Mouse (Mus musculus): ENCODE results near the gene Fuom. TPM values are rescaled to one million over a fixed set of nuclear protein-coding genes. Genes with fewer than 3 reads are reported as not detected.

The Fuom gene
- total RNA-seq, 2 experiments from 2014 or later: 6.1 TPM; not detected in 1

- ATAC-seq (replicated peaks; ENCODE audit: low FRiP score, poor library complexity, severe bottlenecking): no peak
Measured at GRCm38 (mm10) chr7:140111943-140112342, 9.7 kb upstream of the Fuom start.

- no peak for ATAC-seq (replicated peaks; ENCODE audit: low FRiP score, poor library complexity, severe bottlenecking)
Measured at GRCm38 (mm10) chr7:140104009-140104408, 1.8 kb upstream of the Fuom start.

- ATAC-seq (replicated peaks; ENCODE audit: low FRiP score, poor library complexity, severe bottlenecking): no peak
Measured at GRCm38 (mm10) chr7:140101498-140101897, 743 bp downstream of the Fuom start.

- no peak for ATAC-seq (replicated peaks; ENCODE audit: low FRiP score, poor library complexity, severe bottlenecking)
Measured at GRCm38 (mm10) chr7:140098466-140098865, 3.8 kb downstream of the Fuom start.

GRCm38 (mm10) chr7:140096055-140096454 is 6.2 kb downstream of the Fuom start:
- no peak for ATAC-seq (replicated peaks; ENCODE audit: low FRiP score, poor library complexity, severe bottlenecking)

GRCm38 (mm10) chr7:140095556-140095955 is 6.7 kb downstream of the Fuom start:
- no peak for ATAC-seq (replicated peaks; ENCODE audit: low FRiP score, poor library complexity, severe bottlenecking)

- ATAC-seq (replicated peaks; ENCODE audit: low FRiP score, poor library complexity, severe bottlenecking): no peak
Measured at GRCm38 (mm10) chr7:140094954-140095353, 7.3 kb downstream of the Fuom start.

GRCm38 (mm10) chr7:140092924-140093528 is 9.2 kb downstream of the Fuom start, which contains the start of gene Prap1:
Gene Prap1, plus strand, starts transcription at chr7:140093395.
- no peak for ATAC-seq (replicated peaks; ENCODE audit: low FRiP score, poor library complexity, severe bottlenecking)

- no peak for ATAC-seq (replicated peaks; ENCODE audit: low FRiP score, poor library complexity, severe bottlenecking)
Measured at GRCm38 (mm10) chr7:140090601-140091000, 11.6 kb downstream of the Fuom start.

GRCm38 (mm10) chr7:140082242-140082678 is 20.0 kb downstream of the Fuom start, which contains the start of gene Caly:
Gene Caly, minus strand, starts transcription at chr7:140082548.
- 0 out of 2 replicates have a peak, but pooled peaks have one; percentile 41 for ATAC-seq (replicated peaks; ENCODE audit: low FRiP score, poor library complexity, severe bottlenecking)

GRCm38 (mm10) chr7:140081408-140082241 is 20.6 kb downstream of the Fuom start:
- no peak for ATAC-seq (replicated peaks; ENCODE audit: low FRiP score, poor library complexity, severe bottlenecking)

GRCm38 (mm10) chr7:140080503-140081156 is 21.6 kb downstream of the Fuom start:
- ATAC-seq (replicated peaks; ENCODE audit: low FRiP score, poor library complexity, severe bottlenecking): no peak

GRCm38 (mm10) chr7:140078711-140079110 is 23.5 kb downstream of the Fuom start:
- no peak for ATAC-seq (replicated peaks; ENCODE audit: low FRiP score, poor library complexity, severe bottlenecking)

GRCm38 (mm10) chr7:140077698-140078097 is 24.5 kb downstream of the Fuom start:
- ATAC-seq (replicated peaks; ENCODE audit: low FRiP score, poor library complexity, severe bottlenecking): no peak

GRCm38 (mm10) chr7:140070042-140070711 is 32.1 kb downstream of the Fuom start:
- no peak for ATAC-seq (replicated peaks; ENCODE audit: low FRiP score, poor library complexity, severe bottlenecking)

- ATAC-seq (replicated peaks; ENCODE audit: low FRiP score, poor library complexity, severe bottlenecking): no peak
Measured at GRCm38 (mm10) chr7:140067397-140067796, 34.8 kb downstream of the Fuom start.

- no peak; the same call in 1 of the 2 replicates for ATAC-seq (replicated peaks; ENCODE audit: low FRiP score, poor library complexity, severe bottlenecking)
Measured at GRCm38 (mm10) chr7:140063092-140063491, 39.1 kb downstream of the Fuom start.

GRCm38 (mm10) chr7:140062307-140062706 is 39.9 kb downstream of the Fuom start:
- no peak for ATAC-seq (replicated peaks; ENCODE audit: low FRiP score, poor library complexity, severe bottlenecking)

GRCm38 (mm10) chr7:140061832-140062130 is 40.5 kb downstream of the Fuom start:
- ATAC-seq (replicated peaks; ENCODE audit: low FRiP score, poor library complexity, severe bottlenecking): no peak

Data from erythroblast, adult 5-6 weeks (primary cell).